Mouse (Mus musculus): ENCODE measurements at regions not wholly inside any gene's neighbourhood (a gene's known extent, or its start where the extent isn't known, plus 50 kb on each side); places are given as distances from the start of the nearest gene placed in this dataset.

DNA sequence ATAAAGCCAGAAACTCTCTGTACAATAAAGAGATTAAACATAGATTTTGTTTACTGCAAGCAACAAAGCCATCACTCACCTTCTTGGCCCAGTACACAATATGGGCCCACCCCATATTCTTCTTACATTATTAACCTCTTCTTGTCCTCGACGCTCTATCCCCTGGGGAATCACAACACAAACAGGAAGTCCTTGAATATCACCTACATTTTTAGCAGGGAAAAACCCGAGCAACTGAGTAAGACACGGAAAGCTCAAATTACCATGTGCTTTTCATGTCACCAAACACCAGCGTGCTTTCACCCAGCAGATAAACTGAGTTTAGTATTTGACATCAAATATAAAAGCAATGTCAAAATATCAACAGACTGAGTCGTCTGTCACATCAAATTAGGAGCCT, 179.7 kb downstream of the Parm1 start:
- Histone ChIP-seq H3K9me3 (replicated peaks; ENCODE audit: low read length) (no peaks in the 10 kb centered on the region), H3K36me3 (ENCODE audit: insufficient read depth, low read length) (no peaks in the 10 kb centered on the region), H3K4me1 (replicated peaks; ENCODE audit: insufficient read depth, low read length) (no peaks in the 10 kb centered on the region), H3K4me2 (ENCODE audit: low read length) (no peak overlapping the region), H3K9ac (ENCODE audit: low read depth, low read length) (no peak overlapping the region), H3K27ac (no peak overlapping the region), H3K27me3 (ENCODE audit: insufficient read depth, low read length) (no peaks in the 10 kb centered on the region), H3K4me3 (replicated peaks; ENCODE audit: low read depth, low read length) (no peak overlapping the region)
- whole genome bisulfite sequencing: 55% methylated on average over 6 of the region's 6 CpGs
- no peak for ATAC-seq (replicated peaks; ENCODE audit: low FRiP score, low read depth)
- DNase-seq (ENCODE audit: low spot score): no peak
- no peak for TF ChIP-seq CTCF (IDR thresholded peaks at IDR 0.05; ENCODE audit: low read depth)

DNA sequence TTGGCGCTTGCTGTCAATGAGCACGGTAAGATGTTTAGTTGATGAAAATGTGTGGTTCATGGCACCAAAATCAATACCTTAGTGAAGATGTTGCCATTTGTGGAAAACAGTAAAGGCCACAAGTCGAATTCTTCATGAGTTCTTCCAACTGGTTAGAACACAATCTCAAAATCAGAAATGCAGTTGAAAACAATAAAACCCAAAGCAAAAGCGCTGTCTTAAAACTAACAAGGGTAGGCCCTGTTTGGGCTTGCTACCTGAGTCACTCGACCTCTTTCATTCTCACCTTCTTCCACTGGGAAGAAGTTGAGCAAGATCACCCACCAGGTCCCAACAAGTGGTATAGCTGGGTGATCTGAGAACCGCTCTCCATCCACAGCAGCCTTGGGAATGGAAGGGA, 179.1 kb downstream of the Parm1 start:
- Histone ChIP-seq H3K36me3 (ENCODE audit: insufficient read depth, low read length) (no peaks in the 10 kb centered on the region), H3K9me3 (replicated peaks; ENCODE audit: low read length) (no peaks in the 10 kb centered on the region), H3K4me1 (replicated peaks; ENCODE audit: insufficient read depth, low read length) (no peaks in the 10 kb centered on the region), H3K4me3 (replicated peaks; ENCODE audit: low read depth, low read length) (no peak overlapping the region), H3K27me3 (ENCODE audit: insufficient read depth, low read length) (no peaks in the 10 kb centered on the region), H3K27ac (no peak overlapping the region), H3K4me2 (ENCODE audit: low read length) (no peak overlapping the region), H3K9ac (ENCODE audit: low read depth, low read length) (no peak overlapping the region)
- 87% methylated on average over 6 of the region's 6 CpGs for WGBS
- no peak for TF ChIP-seq CTCF (IDR thresholded peaks at IDR 0.05; ENCODE audit: low read depth)
- DNase-seq (ENCODE audit: low spot score): no peak
- ATAC-seq (replicated peaks; ENCODE audit: low FRiP score, low read depth): no peak

DNA sequence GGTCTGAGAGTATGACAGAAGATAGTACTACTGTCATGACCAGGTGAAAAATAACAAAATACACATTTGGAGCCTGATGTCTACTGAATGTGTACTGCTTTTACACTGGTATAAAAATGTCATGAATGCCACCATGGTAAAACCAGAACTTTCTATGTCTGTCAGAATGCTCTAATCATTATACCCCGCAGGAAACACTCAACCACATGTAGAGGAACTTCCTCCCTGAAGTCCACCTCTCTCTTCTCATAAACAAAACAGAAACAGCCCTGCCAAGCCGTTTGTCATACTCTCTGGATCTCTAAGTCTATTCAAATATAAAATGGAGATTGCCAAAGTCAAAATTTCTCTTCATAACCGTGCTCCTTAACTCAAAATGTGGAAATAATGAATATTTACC, 178.2 kb downstream of the Parm1 start:
- Histone ChIP-seq H3K36me3 (ENCODE audit: insufficient read depth, low read length) (no peaks in the 10 kb centered on the region), H3K9me3 (replicated peaks; ENCODE audit: low read length) (no peaks in the 10 kb centered on the region), H3K27me3 (ENCODE audit: insufficient read depth, low read length) (no peaks in the 10 kb centered on the region), H3K4me3 (replicated peaks; ENCODE audit: low read depth, low read length) (no peak overlapping the region), H3K4me1 (replicated peaks; ENCODE audit: insufficient read depth, low read length) (no peaks in the 10 kb centered on the region), H3K27ac (no peak overlapping the region), H3K4me2 (ENCODE audit: low read length) (no peak overlapping the region), H3K9ac (ENCODE audit: low read depth, low read length) (no peak overlapping the region)
- DNase-seq (ENCODE audit: low spot score): no peak
- WGBS: 77% methylated on average over 3 of the region's 3 CpGs
- no peak for ATAC-seq (replicated peaks; ENCODE audit: low FRiP score, low read depth)
- TF ChIP-seq CTCF (IDR thresholded peaks at IDR 0.05; ENCODE audit: low read depth): no peak

DNA sequence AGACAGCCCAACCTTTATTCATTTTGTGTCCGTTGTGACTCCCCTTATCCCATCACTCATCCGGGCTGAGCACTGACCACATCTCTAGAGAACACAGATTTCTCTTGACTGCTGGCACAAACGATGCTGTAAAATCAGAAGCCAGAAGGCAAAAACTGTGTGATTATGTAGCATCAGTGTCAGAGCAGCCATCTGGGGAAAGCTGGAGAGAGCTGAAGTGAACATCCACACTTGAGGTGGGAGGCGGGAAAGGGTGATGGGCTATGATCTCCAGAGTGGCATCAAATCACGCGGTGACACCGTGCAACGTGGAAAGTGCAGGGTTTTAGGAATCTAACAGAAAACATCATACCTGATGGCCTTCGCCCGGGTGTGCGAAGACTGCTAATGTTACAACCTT, 175.9 kb downstream of the Parm1 start:
- no peak for ATAC-seq (replicated peaks; ENCODE audit: low FRiP score, low read depth)
- Histone ChIP-seq H3K9me3 (replicated peaks; ENCODE audit: low read length) (no peaks in the 10 kb centered on the region), H3K27ac (no peak overlapping the region), H3K9ac (ENCODE audit: low read depth, low read length) (no peak overlapping the region), H3K4me1 (replicated peaks; ENCODE audit: insufficient read depth, low read length) (no peaks in the 10 kb centered on the region), H3K36me3 (ENCODE audit: insufficient read depth, low read length) (no peaks in the 10 kb centered on the region), H3K4me2 (ENCODE audit: low read length) (no peak overlapping the region), H3K4me3 (replicated peaks; ENCODE audit: low read depth, low read length) (no peak overlapping the region), H3K27me3 (ENCODE audit: insufficient read depth, low read length) (no peaks in the 10 kb centered on the region)
- 47% methylated on average over 11 of the region's 11 CpGs for WGBS
- peak; percentile 33 for DNase-seq (ENCODE audit: low spot score)
- TF ChIP-seq CTCF (IDR thresholded peaks at IDR 0.05; ENCODE audit: low read depth): no peak

DNA sequence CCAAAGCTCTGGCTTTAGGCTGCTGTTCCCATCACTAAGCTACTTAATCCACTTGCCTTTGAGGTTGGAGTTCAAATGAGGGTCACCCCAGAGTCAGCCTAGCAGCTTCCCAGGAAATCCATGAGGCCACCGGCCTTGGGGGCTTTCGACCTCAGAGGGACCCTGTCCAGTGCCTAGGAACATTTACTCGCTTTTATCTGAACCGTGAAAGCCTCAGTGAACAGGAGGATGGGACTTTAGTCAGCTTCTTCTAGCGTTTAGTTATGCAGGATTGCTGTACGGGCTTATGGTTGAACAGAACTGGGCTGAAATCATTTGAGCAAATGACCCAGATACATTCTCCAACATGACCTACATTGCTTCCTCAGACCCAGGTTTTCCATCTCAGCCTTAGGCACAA, 174.9 kb downstream of the Parm1 start:
- Histone ChIP-seq H3K4me1 (replicated peaks; ENCODE audit: insufficient read depth, low read length) (no peaks in the 10 kb centered on the region), H3K4me2 (ENCODE audit: low read length) (no peak overlapping the region), H3K9ac (ENCODE audit: low read depth, low read length) (no peak overlapping the region), H3K27ac (no peak overlapping the region), H3K36me3 (ENCODE audit: insufficient read depth, low read length) (no peaks in the 10 kb centered on the region), H3K9me3 (replicated peaks; ENCODE audit: low read length) (no peaks in the 10 kb centered on the region), H3K27me3 (ENCODE audit: insufficient read depth, low read length) (no peaks in the 10 kb centered on the region), H3K4me3 (replicated peaks; ENCODE audit: low read depth, low read length) (no peak overlapping the region)
- no peak for ATAC-seq (replicated peaks; ENCODE audit: low FRiP score, low read depth)
- no peak for DNase-seq (ENCODE audit: low spot score)
- no peak for TF ChIP-seq CTCF (IDR thresholded peaks at IDR 0.05; ENCODE audit: low read depth)
- WGBS: 15% methylated on average over 6 of the region's 6 CpGs

DNA sequence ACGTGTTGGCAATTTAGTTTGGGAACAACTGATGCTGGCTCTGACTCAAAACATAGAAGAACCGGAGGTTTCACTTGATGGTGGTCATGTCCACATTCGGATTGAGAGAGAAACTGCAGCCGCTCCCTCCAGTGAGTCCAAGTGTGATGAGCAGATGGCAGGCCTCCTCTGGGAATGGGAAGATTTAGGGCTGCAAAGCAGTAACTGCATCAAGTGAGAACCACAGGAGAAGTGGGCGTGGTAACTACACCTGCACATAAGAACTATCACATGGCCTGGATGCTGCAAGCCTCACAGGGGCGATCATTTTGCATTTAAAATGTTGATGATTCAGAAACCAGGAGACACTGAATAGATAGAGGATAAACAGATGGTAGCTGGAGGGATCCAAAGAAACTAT, 161.3 kb downstream of the Parm1 start:
- Histone ChIP-seq H3K4me3 (replicated peaks; ENCODE audit: low read depth, low read length) (no peak overlapping the region), H3K9ac (ENCODE audit: low read depth, low read length) (no peak overlapping the region), H3K4me2 (ENCODE audit: low read length) (no peak overlapping the region), H3K4me1 (replicated peaks; ENCODE audit: insufficient read depth, low read length) (no peaks in the 10 kb centered on the region), H3K27ac (no peak overlapping the region), H3K9me3 (replicated peaks; ENCODE audit: low read length) (no peaks in the 10 kb centered on the region), H3K27me3 (ENCODE audit: insufficient read depth, low read length) (no peaks in the 10 kb centered on the region), H3K36me3 (ENCODE audit: insufficient read depth, low read length) (no peaks in the 10 kb centered on the region)
- no peak for DNase-seq (ENCODE audit: low spot score)
- TF ChIP-seq CTCF (IDR thresholded peaks at IDR 0.05; ENCODE audit: low read depth): no peak
- WGBS: 79% methylated on average over 6 of the region's 6 CpGs
- no peak for ATAC-seq (replicated peaks; ENCODE audit: low FRiP score, low read depth)

Measured in kidney, postnatal 0 days (tissue).